Mouse (Mus musculus) olfactory bulb, adult 2 months (tissue): ENCODE results near the gene Zfp78.

Experiments
- CTCF ChIP-seq: fragments of 200-500 bp; IDR thresholded peaks from 2 replicates; pipeline ENCODE4 v1.5.1; 2012; ENCODE audit warnings: low read depth, mild to moderate bottlenecking, low read length, moderate library complexity; ENCODE audit not compliant: insufficient read depth
- POLR2A ChIP-seq: fragments of 200-500 bp; IDR thresholded peaks from 2 replicates; pipeline ENCODE4 v1.6.1; 2012; ENCODE audit warnings: mild to moderate bottlenecking, low read depth, low read length, moderate library complexity; ENCODE audit not compliant: insufficient read depth

- TF ChIP-seq POLR2A (no peak), CTCF (no peak)
Measured at GRCm38 (mm10) chr7:6330458-6331232, 32.4 kb upstream of the Zfp78 start.
